Mouse (Mus musculus): ENCODE data around the gene Gm49368.
"Not testable (repeated sequence)": the region's sequence is repeated elsewhere in the genome, so short reads cannot be mapped to it uniquely, and the experiment has no call there.

Gene Gm49368

GRCm38 (mm10) chr7:128062456-128062855 is at the start of gene Gm49368, which contains the start of gene Itgam:
Gene Gm49368 (plus strand): TSS chr7:128062683.
Gene Itgam (plus strand): TSS chr7:128062640.
- no peak for DNase-seq (ENCODE audit: low read depth, low spot score)

- no peak for DNase-seq (ENCODE audit: low read depth, low spot score)
Measured at GRCm38 (mm10) chr7:128013116-128013515, 49.4 kb upstream of the Gm49368 start.

- not testable (repeated sequence) for DNase-seq (ENCODE audit: low read depth, low spot score)
Measured at GRCm38 (mm10) chr7:128016134-128016533, 46.3 kb upstream of the Gm49368 start.

GRCm38 (mm10) chr7:128016650-128017049 is 45.8 kb upstream of the Gm49368 start:
- DNase-seq (ENCODE audit: low read depth, low spot score) = no peak

GRCm38 (mm10) chr7:128018275-128018674 is 44.2 kb upstream of the Gm49368 start:
- no peak for DNase-seq (ENCODE audit: low read depth, low spot score)

GRCm38 (mm10) chr7:128019187-128019586 is 43.3 kb upstream of the Gm49368 start:
- no peak for DNase-seq (ENCODE audit: low read depth, low spot score)

GRCm38 (mm10) chr7:128022974-128023373 is 39.5 kb upstream of the Gm49368 start:
- DNase-seq (ENCODE audit: low read depth, low spot score) = no peak

GRCm38 (mm10) chr7:128023565-128023964 is 38.9 kb upstream of the Gm49368 start:
- no peak for DNase-seq (ENCODE audit: low read depth, low spot score)

- no peak for DNase-seq (ENCODE audit: low read depth, low spot score)
Measured at GRCm38 (mm10) chr7:128024364-128024763, 38.1 kb upstream of the Gm49368 start.

GRCm38 (mm10) chr7:128024932-128025331 is 37.6 kb upstream of the Gm49368 start:
- no peak for DNase-seq (ENCODE audit: low read depth, low spot score)

GRCm38 (mm10) chr7:128025381-128025780 is 37.1 kb upstream of the Gm49368 start:
- DNase-seq (ENCODE audit: low read depth, low spot score) = no peak

- no peak for DNase-seq (ENCODE audit: low read depth, low spot score)
Measured at GRCm38 (mm10) chr7:128031403-128031976, 31.0 kb upstream of the Gm49368 start.

- no peak for DNase-seq (ENCODE audit: low read depth, low spot score)
Measured at GRCm38 (mm10) chr7:128032290-128032988, 30.0 kb upstream of the Gm49368 start.

GRCm38 (mm10) chr7:128032989-128033293 is 29.5 kb upstream of the Gm49368 start:
- DNase-seq (ENCODE audit: low read depth, low spot score) = no peak

GRCm38 (mm10) chr7:128033616-128034015 is 28.9 kb upstream of the Gm49368 start:
- DNase-seq (ENCODE audit: low read depth, low spot score) = no peak

- DNase-seq (ENCODE audit: low read depth, low spot score) = not testable (repeated sequence)
Measured at GRCm38 (mm10) chr7:128042161-128042820, 20.2 kb upstream of the Gm49368 start.

- no peak for DNase-seq (ENCODE audit: low read depth, low spot score)
Measured at GRCm38 (mm10) chr7:128044142-128044785, 18.2 kb upstream of the Gm49368 start.

GRCm38 (mm10) chr7:128045640-128046039 is 16.8 kb upstream of the Gm49368 start:
- no peak for DNase-seq (ENCODE audit: low read depth, low spot score)

- DNase-seq (ENCODE audit: low read depth, low spot score) = no peak
Measured at GRCm38 (mm10) chr7:128048819-128049218, 13.7 kb upstream of the Gm49368 start.

GRCm38 (mm10) chr7:128049254-128049653 is 13.2 kb upstream of the Gm49368 start:
- DNase-seq (ENCODE audit: low read depth, low spot score) = no peak

- DNase-seq (ENCODE audit: low read depth, low spot score) = no peak
Measured at GRCm38 (mm10) chr7:128050739-128051138, 11.7 kb upstream of the Gm49368 start.

GRCm38 (mm10) chr7:128053061-128053460 is 9.4 kb upstream of the Gm49368 start:
- DNase-seq (ENCODE audit: low read depth, low spot score) = no peak
